Mouse (Mus musculus) G1E (cell line): ENCODE data around the gene Bcl10.
"Not testable (repeated sequence)": the region's sequence is repeated elsewhere in the genome, so short reads cannot be mapped to it uniquely, and the experiment has no call there.

Experiments used
- GATA1 ChIP-seq: IDR thresholded peaks from 2 replicates; pipeline ENCODE4 v1.6.1; 2012; ENCODE audit warnings: borderline replicate concordance, low read length, inconsistent platforms, mixed read lengths
- POLR2AphosphoS5 ChIP-seq: IDR thresholded peaks from 2 replicates; pipeline ENCODE4 v1.6.1; 2012; ENCODE audit warnings: low read depth, low read length, inconsistent platforms; ENCODE audit not compliant: insufficient replicate concordance

DNA sequence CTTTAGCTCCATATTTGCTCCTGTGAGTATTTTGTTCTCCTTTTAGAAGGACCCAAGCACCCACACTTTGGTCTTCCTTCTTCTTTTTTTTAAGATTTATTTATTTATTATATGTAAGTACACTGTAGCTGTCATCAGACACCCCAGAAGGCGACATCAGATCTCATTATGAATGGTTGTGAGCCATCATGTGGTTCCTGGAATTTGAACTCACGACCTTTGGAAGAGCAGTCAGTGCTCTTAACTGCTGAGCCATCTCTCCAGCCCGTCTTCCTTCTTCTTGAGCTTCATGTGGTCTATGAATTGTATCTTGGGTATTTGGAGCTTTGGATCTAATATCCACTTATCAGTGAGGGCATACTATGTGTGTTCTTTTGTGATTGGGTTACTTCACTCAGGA lies 43.0 kb downstream of the Bcl10 start:
- TF ChIP-seq GATA1, POLR2AphosphoS5: not testable (repeated sequence)
